Mouse (Mus musculus): ENCODE data around the gene Nkpd1.

- TF ChIP-seq CTCF (IDR thresholded peaks at IDR 0.05; ENCODE audit: low read depth) = no peak
- no peak for TF ChIP-seq EP300 (IDR thresholded peaks at IDR 0.05; ENCODE audit: low read depth)
These were observed 21.5 kb upstream of the Nkpd1 start for GRCm38 (mm10) chr7:19496214-19496555.

Measured in liver, embryonic 14.5 days (tissue).